Mouse (Mus musculus): ENCODE results near the gene Ctc1.

- TF ChIP-seq CTCF (IDR thresholded peaks at IDR 0.05) (peak; percentile 53), POLR2A (IDR thresholded peaks at IDR 0.05; ENCODE audit: insufficient read depth, low read depth, low read length) (no peak)
These were observed 21.3 kb upstream of the Ctc1 start for GRCm38 (mm10) chr11:68994377-68994776.
